Comparison of ENCODE assay signal across 8 mouse cellular contexts in genomic region chr8:92854673-92855072, GRCm38 (mm10). TPM values are rescaled to one million over a fixed set of nuclear protein-coding genes. Genes with fewer than 3 reads are reported as not detected.
DNase-seq lines count a peak whose midpoint lies in the region; ATAC-seq lines count a peak whose summit lies in the region.

No protein-coding gene starts in this region.

- H3K4me2 ChIP-seq in forebrain, embryonic 11.5 days (ENCODE audit: low read depth, low read length, severe bottlenecking): peak overlapping the region; percentile 83; the same call in 1 of the 2 replicates
- peak overlapping the region; percentile 87; the same call in 1 of the 2 replicates for H3K4me2 ChIP-seq in intestine, embryonic 16.5 days (ENCODE audit: low read depth, low read length)
- peak overlapping the region; percentile 62 for H3K4me2 ChIP-seq in midbrain, embryonic 16.5 days (ENCODE audit: low read length)

- H3K36me3 ChIP-seq in forebrain, embryonic 11.5 days (ENCODE audit: control insufficient read depth, insufficient read depth, low read length): no peaks in the 10 kb centered on the region
- H3K36me3 ChIP-seq in intestine, embryonic 16.5 days (ENCODE audit: control insufficient read depth, insufficient read depth, low read length): no peaks in the 10 kb centered on the region
- no peaks in the 10 kb centered on the region for H3K36me3 ChIP-seq in midbrain, embryonic 16.5 days (ENCODE audit: control insufficient read depth, insufficient read depth, low read length)

- ATAC-seq in forebrain, embryonic 11.5 days (replicated peaks; ENCODE audit: low FRiP score): no peak
- no peak for ATAC-seq in intestine, embryonic 16.5 days
- ATAC-seq in midbrain, embryonic 16.5 days: no peak

- WGBS in forebrain, embryonic 11.5 days: 90% methylated on average over 3 of the region's 3 CpGs
- 70% methylated on average over 3 of the region's 3 CpGs for WGBS in intestine, embryonic 16.5 days
- WGBS in midbrain, embryonic 16.5 days: 91% methylated on average over 3 of the region's 3 CpGs

- no peak overlapping the region for H3K9ac ChIP-seq in forebrain, embryonic 11.5 days (ENCODE audit: low read length)
- H3K9ac ChIP-seq in intestine, embryonic 16.5 days (ENCODE audit: low read depth, low read length): no peak overlapping the region
- no peak overlapping the region for H3K9ac ChIP-seq in midbrain, embryonic 16.5 days (ENCODE audit: low read depth, low read length)

- peaks cover 6% of the 10 kb centered on the region for H3K27me3 ChIP-seq in forebrain, embryonic 11.5 days (ENCODE audit: control insufficient read depth, insufficient read depth, low read length)
- no peaks in the 10 kb centered on the region for H3K27me3 ChIP-seq in intestine, embryonic 16.5 days (replicated peaks; ENCODE audit: control insufficient read depth, insufficient read depth, low read length)
- no peaks in the 10 kb centered on the region for H3K27me3 ChIP-seq in midbrain, embryonic 16.5 days (ENCODE audit: control insufficient read depth, insufficient read depth, low read depth, low read length)

- peak; percentile 32 for DNase-seq in layer of hippocampus, adult 9-11 months
- no peak for DNase-seq in layer of hippocampus, adult 8-10 months (ENCODE audit: low spot score in 2 of 2)
- DNase-seq in forebrain, embryonic 11.5 days (ENCODE audit: low spot score): no peak
- no peak for DNase-seq in gastrocnemius, adult 8-10 months (ENCODE audit: low spot score in 2 of 2)
- no peak for DNase-seq in adrenal gland, adult (ENCODE audit: inconsistent age in 2 of 2, low spot score in 1 of 2)
- DNase-seq in thymus, adult 18-20 months: no peak

- peaks cover 2% of the 10 kb centered on the region; the same call in 1 of the 2 replicates for H3K4me1 ChIP-seq in forebrain, embryonic 11.5 days (replicated peaks; ENCODE audit: control insufficient read depth, insufficient read depth, low read length)
- peaks cover 19% of the 10 kb centered on the region for H3K4me1 ChIP-seq in intestine, embryonic 16.5 days (ENCODE audit: control insufficient read depth, insufficient read depth, low read length)
- no peaks in the 10 kb centered on the region for H3K4me1 ChIP-seq in midbrain, embryonic 16.5 days (ENCODE audit: control insufficient read depth, insufficient read depth, low read length)

- H3K4me3 ChIP-seq in forebrain, embryonic 11.5 days (ENCODE audit: low read depth, low read length): no peak overlapping the region
- H3K4me3 ChIP-seq in intestine, embryonic 16.5 days (ENCODE audit: low read length): peak overlapping the region; percentile 64
- H3K4me3 ChIP-seq in midbrain, embryonic 16.5 days (ENCODE audit: low read depth, low read length): peak overlapping the region; percentile 63

- no peaks in the 10 kb centered on the region for H3K9me3 ChIP-seq in forebrain, embryonic 11.5 days (ENCODE audit: control insufficient read depth, low read length)
- H3K9me3 ChIP-seq in intestine, embryonic 16.5 days (ENCODE audit: control insufficient read depth, low read length): no peaks in the 10 kb centered on the region
- H3K9me3 ChIP-seq in midbrain, embryonic 16.5 days (replicated peaks; ENCODE audit: control insufficient read depth, low read length, poor library complexity, severe bottlenecking): no peaks in the 10 kb centered on the region

- no peak overlapping the region for H3K27ac ChIP-seq in forebrain, embryonic 11.5 days (ENCODE audit: low read depth, low read length)
- H3K27ac ChIP-seq in intestine, embryonic 16.5 days (ENCODE audit: low read length): no peak overlapping the region
- H3K27ac ChIP-seq in midbrain, embryonic 16.5 days (ENCODE audit: low read length): no peak overlapping the region

RNA-seq across cellular contexts. Expression of gene Lpcat2, which starts 0.5 kb away (rescaled TPM):
- 10 to 100 TPM in 3 of 4 experiments, 1 to 10 TPM in 1; 8.8 to 18.9 (median 13.6) TPM for total RNA-seq in layer of hippocampus, adult 8-10 months (2022)
- polyA plus RNA-seq in forebrain, embryonic 11.5 days (2014; fragmentation: Nextera tagmentation; extraction: Ambion mirVana): 3.2 and 3.9 TPM in 2 replicates
- polyA plus RNA-seq in intestine, embryonic 16.5 days (2015; fragmentation: Nextera tagmentation; extraction: Ambion mirVana): 5.7 and 6.8 TPM in 2 replicates
- 8.5 and 10.4 TPM in 2 replicates for polyA plus RNA-seq in midbrain, embryonic 16.5 days (2015; fragmentation: Nextera tagmentation; extraction: Ambion mirVana)
- total RNA-seq in gastrocnemius, adult 8-10 months (2022): under 1 TPM; 0.13 to 0.60 (median 0.23) TPM

RNA-seq across cellular contexts. Expression of gene Mmp2, which starts 27.6 kb away (rescaled TPM):
- total RNA-seq in layer of hippocampus, adult 8-10 months (2022): 1 to 10 TPM; 2.0 to 4.5 (median 2.4) TPM
- 40.4 and 43.9 TPM in 2 replicates for polyA plus RNA-seq in forebrain, embryonic 11.5 days (2014; fragmentation: Nextera tagmentation; extraction: Ambion mirVana)
- polyA plus RNA-seq in intestine, embryonic 16.5 days (2015; fragmentation: Nextera tagmentation; extraction: Ambion mirVana): 136 and 137 TPM in 2 replicates
- 17.7 and 17.8 TPM in 2 replicates for polyA plus RNA-seq in midbrain, embryonic 16.5 days (2015; fragmentation: Nextera tagmentation; extraction: Ambion mirVana)
- total RNA-seq in gastrocnemius, adult 8-10 months (2022): 10 to 100 TPM; 19.7 to 42.4 (median 25.2) TPM

RNA-seq across cellular contexts. Expression of gene Capns2, which starts 46.5 kb away (rescaled TPM):
- total RNA-seq in layer of hippocampus, adult 8-10 months (2022): 1 to 10 TPM; 1.1 to 1.8 (median 1.4) TPM
- not detected in 2 replicates for polyA plus RNA-seq in forebrain, embryonic 11.5 days (2014; fragmentation: Nextera tagmentation; extraction: Ambion mirVana)
- not detected in 2 replicates for polyA plus RNA-seq in intestine, embryonic 16.5 days (2015; fragmentation: Nextera tagmentation; extraction: Ambion mirVana)
- polyA plus RNA-seq in midbrain, embryonic 16.5 days (2015; fragmentation: Nextera tagmentation; extraction: Ambion mirVana): 0.19 TPM in 1 of 2 replicates, not detected in the other
- not detected for total RNA-seq in gastrocnemius, adult 8-10 months (2022)
